Mouse (Mus musculus) ES-E14 (cell line): ENCODE data around the gene Lsm4. TPM values are rescaled to one million over a fixed set of nuclear protein-coding genes. Genes with fewer than 3 reads are reported as not detected.

ENCODE experiments used
- DNase-seq: peaks from one replicate; pipeline ENCODE4 v3.0.0-alpha.2; 2013; ENCODE audit warnings: low read depth, low spot score
- H3K27ac ChIP-seq: 2 replicates; pipeline ENCODE4 v1.5.1; 2012; ENCODE audit warnings: low read depth, mild to moderate bottlenecking, low read length, moderate library complexity, mixed read lengths; ENCODE audit not compliant: poor library complexity, insufficient read depth, severe bottlenecking
- H3K36me3 ChIP-seq: 2 replicates; pipeline ENCODE4 v1.6.1; 2012; ENCODE audit warnings: mild to moderate bottlenecking, low read length, moderate library complexity, mixed read lengths; ENCODE audit not compliant: control insufficient read depth, poor library complexity, insufficient read depth, severe bottlenecking
- H3K4me1 ChIP-seq, 2 experiments: fragments of 150-350 bp in 1 of 2; sonication (generic) in 1 of 2; 2 replicates each; pipeline ENCODE4 v1.6.1; 2012; ENCODE audit warnings: low read length in 2 of 2, mild to moderate bottlenecking in 1 of 2, mixed read lengths in 1 of 2; ENCODE audit not compliant: control insufficient read depth in 2 of 2, insufficient read depth in 2 of 2, poor library complexity in 1 of 2
- H3K4me3 ChIP-seq, 2 experiments: fragments of 150-350 bp in 1 of 2; sonication (generic) in 1 of 2; 2 replicates each; pipeline ENCODE4 v1.5.1; 2012; ENCODE audit warnings: low read length in 2 of 2, low read depth in 1 of 2, mild to moderate bottlenecking in 1 of 2, mixed read lengths in 1 of 2; ENCODE audit not compliant: insufficient read depth in 1 of 2, poor library complexity in 1 of 2, severe bottlenecking in 1 of 2
- H3K9ac ChIP-seq: 2 replicates; pipeline ENCODE4 v1.6.1; 2012; ENCODE audit warnings: low read depth, mild to moderate bottlenecking, low read length, mixed read lengths; ENCODE audit not compliant: poor library complexity, insufficient read depth, severe bottlenecking
- H3K9me3 ChIP-seq: fragments of 150-350 bp; sonication (generic); 2 replicates; pipeline ENCODE4 v1.6.1; 2012; ENCODE audit warnings: low read depth, mild to moderate bottlenecking, low read length; ENCODE audit not compliant: control insufficient read depth, insufficient read depth
- CHD2 ChIP-seq: IDR thresholded peaks from 2 replicates; pipeline ENCODE4 v1.6.1; 2014; ENCODE audit warnings: mild to moderate bottlenecking, low read depth, low read length, inconsistent platforms
- HCFC1 ChIP-seq: IDR thresholded peaks from 2 replicates; pipeline ENCODE4 v1.6.1; 2012; ENCODE audit warnings: low read length, inconsistent platforms, borderline replicate concordance; ENCODE audit not compliant: insufficient read depth
- MAFK ChIP-seq: IDR thresholded peaks from 2 replicates; pipeline ENCODE4 v1.6.1; 2014; ENCODE audit warnings: mild to moderate bottlenecking, low read depth, low read length, inconsistent platforms; ENCODE audit not compliant: insufficient read depth
- ZC3H11A ChIP-seq: IDR thresholded peaks from 2 replicates; pipeline ENCODE4 v1.6.1; 2012; ENCODE audit warnings: low read depth, mild to moderate bottlenecking, inconsistent platforms, low read length, borderline replicate concordance
- ZNF384 ChIP-seq: IDR thresholded peaks from 2 replicates; pipeline ENCODE4 v1.6.1; 2012; ENCODE audit warnings: low read depth, low read length, inconsistent platforms
- in situ Hi-C, 2 experiments: fragments of 600-800 bp; cut with MboI; formaldehyde crosslinking; loops; one replicate each; pipeline ENCODE4 v1.15.1; 2025; ENCODE audit warnings: low sequenced_read_pairs in 2 of 2, inconsistent platforms in 1 of 2; ENCODE audit not compliant: unreplicated experiment in 2 of 2
- total RNA-seq: library from RNA; depleted of rRNA; stranded (reverse); fragments of 300-350 nt; gene quantifications from 2 replicates; pipeline ENCODE4 v1.2.3, GENCODE M21; 2012

Gene Lsm4
- total RNA-seq, 1 experiment: 171 TPM

- Histone ChIP-seq H3K4me1 (no peaks in the 10 kb centered on the region), H3K4me3 (no peak overlapping the region), H3K9ac (no peak overlapping the region), H3K36me3 (no peaks in the 10 kb centered on the region), H3K27ac (no peak overlapping the region), H3K9me3 (no peaks in the 10 kb centered on the region)
- in situ Hi-C loops: no loop called here
- no peak for DNase-seq
- TF ChIP-seq MAFK (no peak), CHD2 (no peak), ZC3H11A (no peak), ZNF384 (no peak), HCFC1 (no peak)
Measured at GRCm38 (mm10) chr8:70708281-70708680, 35.2 kb downstream of the Lsm4 start.

- Histone ChIP-seq H3K27ac (no peak overlapping the region; the same call in 1 of the 2 replicates), H3K36me3 (no peaks in the 10 kb centered on the region), H3K4me1 (no peaks in the 10 kb centered on the region), H3K9me3 (no peaks in the 10 kb centered on the region), H3K9ac (no peak overlapping the region), H3K4me3 (no peak overlapping the region)
- in situ Hi-C loops: no loop called here
- TF ChIP-seq CHD2: no peak
- no peak for TF ChIP-seq ZNF384
- TF ChIP-seq HCFC1: no peak
- TF ChIP-seq ZC3H11A: no peak
- TF ChIP-seq MAFK: no peak
- DNase-seq: no peak
Measured at GRCm38 (mm10) chr8:70709794-70710193, 36.7 kb downstream of the Lsm4 start.

- Histone ChIP-seq H3K4me3 (no peak overlapping the region), H3K36me3 (no peaks in the 10 kb centered on the region), H3K27ac (no peak overlapping the region), H3K4me1 (no peaks in the 10 kb centered on the region), H3K9me3 (no peaks in the 10 kb centered on the region), H3K9ac (no peak overlapping the region)
- in situ Hi-C loops: no loop called here
- no peak for DNase-seq
- no peak for TF ChIP-seq ZNF384
- no peak for TF ChIP-seq MAFK
- no peak for TF ChIP-seq HCFC1
- TF ChIP-seq ZC3H11A: no peak
- no peak for TF ChIP-seq CHD2
Measured at GRCm38 (mm10) chr8:70710296-70710695, 37.2 kb downstream of the Lsm4 start.

DNA sequence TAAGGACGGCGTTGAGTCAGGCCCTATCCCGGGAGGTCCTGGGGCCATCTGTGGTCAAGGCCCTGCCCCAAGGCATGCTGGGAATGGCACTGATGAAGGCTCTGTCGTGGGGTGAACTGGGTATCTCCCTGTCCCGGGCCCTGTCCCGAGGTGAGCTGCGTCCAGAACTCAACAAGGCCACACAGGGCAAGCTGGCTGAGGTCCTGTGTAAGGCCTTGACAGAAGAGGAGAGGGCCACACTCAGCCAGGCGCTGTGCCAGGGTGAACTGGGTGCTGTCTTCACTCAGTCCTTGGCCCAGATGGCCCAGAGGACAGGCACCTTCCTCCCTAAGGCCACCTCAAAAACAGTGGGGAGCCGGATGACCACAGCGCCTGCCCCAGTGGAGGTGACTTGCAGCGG lies 38.0 kb downstream of the Lsm4 start:
- in situ Hi-C loops: no loop called here
- DNase-seq: no peak
- no peak overlapping the region for H3K27ac ChIP-seq

GRCm38 (mm10) chr8:70713991-70714390 lies 40.9 kb downstream of the Lsm4 start:
- in situ Hi-C loops: no loop called here
- Histone ChIP-seq H3K36me3 (no peaks in the 10 kb centered on the region), H3K27ac (no peak overlapping the region), H3K9ac (no peak overlapping the region), H3K9me3 (no peaks in the 10 kb centered on the region), H3K4me3 (no peak overlapping the region), H3K4me1 (peaks cover 0 to 8% of the 10 kb centered on the region in 2 experiments; a peak in 1 of 4 replicates)
- no peak for DNase-seq
- TF ChIP-seq MAFK: no peak
- TF ChIP-seq ZNF384: no peak
- no peak for TF ChIP-seq ZC3H11A
- no peak for TF ChIP-seq CHD2

More for the DNA sequence above, 38.0 kb downstream of the Lsm4 start:
- Histone ChIP-seq H3K9me3 (no peaks in the 10 kb centered on the region), H3K4me1 (no peaks in the 10 kb centered on the region), H3K9ac (no peak overlapping the region), H3K4me3 (no peak overlapping the region), H3K36me3 (no peaks in the 10 kb centered on the region)
- TF ChIP-seq CHD2 (no peak), MAFK (no peak), ZNF384 (no peak), HCFC1 (no peak), ZC3H11A (no peak)
